Comparison of ENCODE assay signal across 8 mouse cellular contexts in genomic region chr8:83608398-83608829, GRCm38 (mm10). TPM values are rescaled to one million over a fixed set of nuclear protein-coding genes. Genes with fewer than 3 reads are reported as not detected.
DNase-seq lines count a peak whose midpoint lies in the region; ATAC-seq lines count a peak whose summit lies in the region.

No protein-coding gene starts in this region.

- H3K27me3 ChIP-seq in hindbrain, embryonic 15.5 days: no peaks in the 10 kb centered on the region

- peaks cover 23% of the 10 kb centered on the region for H3K4me1 ChIP-seq in hindbrain, embryonic 15.5 days (replicated peaks)

- WGBS in hindbrain, embryonic 15.5 days: under 1% methylated on average over 51 of the region's 51 CpGs

- peak overlapping the region; percentile 75 for H3K9ac ChIP-seq in hindbrain, embryonic 15.5 days

- peak overlapping the region; percentile 95 for H3K27ac ChIP-seq in hindbrain, embryonic 15.5 days (replicated peaks)

- H3K4me2 ChIP-seq in hindbrain, embryonic 15.5 days: peak overlapping the region; percentile 86

- no peaks in the 10 kb centered on the region for H3K9me3 ChIP-seq in hindbrain, embryonic 15.5 days

- peak; percentile 50 for DNase-seq in MEL-GATA-1-ER (ENCODE audit: extremely low read depth, low read depth)
- DNase-seq in c-Kit-positive CD71-negative TER-119-negative erythroid progenitor cells, embryonic 14.5 days (ENCODE audit: low read depth): peak; percentile 58
- peak; percentile 82 for DNase-seq in gastrocnemius, adult 18-20 months (ENCODE audit: low spot score)
- peak; percentile 67 to 74 for DNase-seq in left cerebral cortex, adult 18-20 months (ENCODE audit: low spot score in 2 of 2)
- peak; percentile 90 for DNase-seq in lung, postnatal 36 days
- peak; percentile 63 for DNase-seq in retina, postnatal 7 days (ENCODE audit: low read depth, low spot score)
- peak; percentile 38 for DNase-seq in urinary bladder, postnatal 10 days (ENCODE audit: low spot score)

- H3K4me3 ChIP-seq in hindbrain, embryonic 15.5 days: peak overlapping the region; percentile 63

- peaks cover 30% of the 10 kb centered on the region for H3K36me3 ChIP-seq in hindbrain, embryonic 15.5 days

- ATAC-seq in hindbrain, embryonic 15.5 days (ENCODE audit: low FRiP score, low read depth): peak; percentile 79

RNA-seq across cellular contexts. Expression of gene Dnajb1, which starts 0.4 kb away (rescaled TPM):
- total RNA-seq in gastrocnemius, adult 18-20 months (2021): 10 to 100 TPM in 1 of 2 experiments, 1 to 10 TPM in 1; 5.9 to 16.7 TPM
- polyA plus RNA-seq in hindbrain, embryonic 15.5 days (2015; fragmentation: Nextera tagmentation; extraction: Ambion mirVana): 58.1 and 60.9 TPM in 2 replicates
- total RNA-seq in left cerebral cortex, adult 18-20 months (2021): 10 to 100 TPM; 61.3 to 66.7 TPM

RNA-seq across cellular contexts. Expression of gene Tecr, which starts 0.6 kb away (rescaled TPM):
- total RNA-seq in gastrocnemius, adult 18-20 months (2021): 100 to 1,000 TPM; 512 to 541 TPM
- 1,382 and 1,396 TPM in 2 replicates for polyA plus RNA-seq in hindbrain, embryonic 15.5 days (2015; fragmentation: Nextera tagmentation; extraction: Ambion mirVana)
- total RNA-seq in left cerebral cortex, adult 18-20 months (2021): 100 to 1,000 TPM; 600 to 661 TPM

RNA-seq across cellular contexts. Expression of gene Ndufb7, which starts 41.9 kb away (rescaled TPM):
- total RNA-seq in gastrocnemius, adult 18-20 months (2021): 100 to 1,000 TPM; 308 to 352 TPM
- polyA plus RNA-seq in hindbrain, embryonic 15.5 days (2015; fragmentation: Nextera tagmentation; extraction: Ambion mirVana): 333 and 340 TPM in 2 replicates
- total RNA-seq in left cerebral cortex, adult 18-20 months (2021): 100 to 1,000 TPM; 136 to 155 TPM

RNA-seq across cellular contexts. Expression of gene Gipc1, which starts 44.1 kb away (rescaled TPM):
- 10 to 100 TPM; 16.6 to 16.9 TPM for total RNA-seq in gastrocnemius, adult 18-20 months (2021)
- 132 and 133 TPM in 2 replicates for polyA plus RNA-seq in hindbrain, embryonic 15.5 days (2015; fragmentation: Nextera tagmentation; extraction: Ambion mirVana)
- 10 to 100 TPM; 86.0 to 86.7 TPM for total RNA-seq in left cerebral cortex, adult 18-20 months (2021)

RNA-seq across cellular contexts. Expression of gene Ptger1, which starts 58.1 kb away (rescaled TPM):
- total RNA-seq in gastrocnemius, adult 18-20 months (2021): under 1 TPM in 1 of 2 experiments, not detected in 1; 0.09 TPM
- 1.00 and 1.0 TPM in 2 replicates for polyA plus RNA-seq in hindbrain, embryonic 15.5 days (2015; fragmentation: Nextera tagmentation; extraction: Ambion mirVana)
- 1 to 10 TPM; 1.2 to 1.6 TPM for total RNA-seq in left cerebral cortex, adult 18-20 months (2021)

Comparison
In these comparisons a context has a peak if more than half of its experiments do, and no peak if none do; other contexts are left out.
1. Peak in every context shown above with its lines: DNase-seq, ATAC-seq, H3K4me3 ChIP-seq and H3K27ac ChIP-seq.
2. DNase-seq: peak in every context shown above with its lines; median percentile 90 in lung, postnatal 36 days; 82 in gastrocnemius, adult 18-20 months; 70 in left cerebral cortex, adult 18-20 months; 63 in retina, postnatal 7 days; 58 in c-Kit-positive CD71-negative TER-119-negative erythroid progenitor cells, embryonic 14.5 days; 50 in MEL-GATA-1-ER; 38 in urinary bladder, postnatal 10 days.